Mouse (Mus musculus) G1E (cell line): ENCODE results near the gene Gtf2f2.

ENCODE experiments used
- CTCF ChIP-seq: IDR thresholded peaks from 2 replicates; pipeline ENCODE4 v1.5.1; 2012; ENCODE audit warnings: low read depth, low read length, inconsistent platforms, mixed read lengths
- GATA1 ChIP-seq: IDR thresholded peaks from 2 replicates; pipeline ENCODE4 v1.6.1; 2012; ENCODE audit warnings: borderline replicate concordance, low read length, inconsistent platforms, mixed read lengths
- POLR2AphosphoS5 ChIP-seq: IDR thresholded peaks from 2 replicates; pipeline ENCODE4 v1.6.1; 2012; ENCODE audit warnings: low read depth, low read length, inconsistent platforms; ENCODE audit not compliant: insufficient replicate concordance
- TAL1 ChIP-seq: conservative IDR thresholded peaks from 2 replicates; pipeline ENCODE4 v1.6.1; 2012; ENCODE audit warnings: low read depth, low read length, inconsistent platforms, mixed read lengths

GRCm38 (mm10) chr14:75990936-75991335 lies 19.7 kb downstream of the Gtf2f2 start:
- TF ChIP-seq CTCF (no peak), GATA1 (no peak), POLR2AphosphoS5 (no peak), TAL1 (no peak)
